ENCODE assay signal across 10 mouse cellular contexts in genomic region chr7:44744270-44744669, GRCm38 (mm10). TPM values are rescaled to one million over a fixed set of nuclear protein-coding genes. Genes with fewer than 3 reads are reported as not detected.
A peak's percentile ranks its signal among the peaks of the same experiment; 100 is the strongest.
DNase-seq lines count a peak whose midpoint lies in the region; ATAC-seq and TF ChIP-seq lines count a peak whose summit lies in the region.
"Had no signal": no experiment of that assay in that cellular context is flagged by ENCODE, and none has a peak within 500 bp of the region (broad histone marks: within the 10 kb centered on the region; RNA-seq: fewer than 3 reads in every experiment).

No protein-coding gene starts in this region.

- peak overlapping the region; percentile 65 for H3K9ac ChIP-seq in midbrain, embryonic 11.5 days (ENCODE audit: low read length)

- no peak for TF ChIP-seq CTCF in E14TG2a.4 (conservative IDR thresholded peaks at IDR 0.05; ENCODE audit: low read length)

- peak; percentile 40 for DNase-seq in ES-CJ7 (ENCODE audit: low read depth, low spot score)
- DNase-seq in hindbrain, embryonic 10.5 days (ENCODE audit: low spot score), result no peak
- DNase-seq in midbrain, embryonic 11.5 days (ENCODE audit: low spot score, missing footprints), result peak; percentile 82
- no peak for DNase-seq in layer of hippocampus, adult 8-10 months (ENCODE audit: low spot score in 2 of 2)
- DNase-seq in spleen, adult 18-20 months, result no peak
- no peak for DNase-seq in cerebellum, adult 9-10 months
- DNase-seq: kidney, adult 2 months; lung, adult 18-20 months had no signal

- peaks cover 64% of the 10 kb centered on the region for H3K4me1 ChIP-seq in E14TG2a.4 (replicated peaks; ENCODE audit: low read depth, low read length)
- H3K4me1 ChIP-seq in hindbrain, embryonic 10.5 days (replicated peaks), result peaks cover 32% of the 10 kb centered on the region
- H3K4me1 ChIP-seq in midbrain, embryonic 11.5 days (ENCODE audit: control insufficient read depth, insufficient read depth, low read length), result peaks cover 16% of the 10 kb centered on the region

- no peaks in the 10 kb centered on the region for H3K27me3 ChIP-seq in E14TG2a.4 (ENCODE audit: insufficient read depth, low read length)
- H3K27me3 ChIP-seq in hindbrain, embryonic 10.5 days (ENCODE audit: insufficient read depth, poor library complexity, severe bottlenecking), result no peaks in the 10 kb centered on the region
- H3K27me3 ChIP-seq in midbrain, embryonic 11.5 days (ENCODE audit: control insufficient read depth, insufficient read depth, low read length), result no peaks in the 10 kb centered on the region

- peaks cover 24% of the 10 kb centered on the region for H3K36me3 ChIP-seq in E14TG2a.4 (ENCODE audit: insufficient read depth, low read length)
- H3K36me3 ChIP-seq in hindbrain, embryonic 10.5 days, result 0 out of 2 replicates have a peak, but pooled peaks cover 3% of the 10 kb centered on the region
- H3K36me3 ChIP-seq in midbrain, embryonic 11.5 days (ENCODE audit: control insufficient read depth, insufficient read depth, low read length), result no peaks in the 10 kb centered on the region

- no peak for ATAC-seq in midbrain, embryonic 11.5 days (ENCODE audit: low FRiP score)

- 34% methylated on average over 9 of the region's 9 CpGs for WGBS in hindbrain, embryonic 10.5 days
- 29% methylated on average over 9 of the region's 9 CpGs for WGBS in midbrain, embryonic 11.5 days

- 0 out of 2 replicates have a peak overlapping the region, but pooled peaks have one; percentile 9 for H3K27ac ChIP-seq in hindbrain, embryonic 10.5 days
- no peak overlapping the region for H3K27ac ChIP-seq in midbrain, embryonic 11.5 days (ENCODE audit: low read depth, low read length)

- peak overlapping the region; percentile 63 for H3K4me2 ChIP-seq in midbrain, embryonic 11.5 days

- no peaks in the 10 kb centered on the region for H3K9me3 ChIP-seq in E14TG2a.4 (ENCODE audit: low read length)
- H3K9me3 ChIP-seq in hindbrain, embryonic 10.5 days, result no peaks in the 10 kb centered on the region
- H3K9me3 ChIP-seq in midbrain, embryonic 11.5 days (ENCODE audit: control insufficient read depth, low read length), result no peaks in the 10 kb centered on the region

- H3K4me3 ChIP-seq in E14TG2a.4 (replicated peaks; ENCODE audit: low read length), result peak overlapping the region; percentile 74
- peak overlapping the region; percentile 59 for H3K4me3 ChIP-seq in hindbrain, embryonic 10.5 days
- peak overlapping the region; percentile 32 for H3K4me3 ChIP-seq in midbrain, embryonic 11.5 days (ENCODE audit: low read depth, low read length)

RNA-seq across cellular contexts. Expression of gene Vrk3, which starts 3.9 kb away (rescaled TPM):
- 45.3 and 46.6 TPM in 2 replicates for polyA plus RNA-seq in hindbrain, embryonic 10.5 days (2016; fragmentation: Nextera tagmentation; extraction: Ambion mirVana)
- 41.7 and 43.4 TPM in 2 replicates for polyA plus RNA-seq in midbrain, embryonic 11.5 days (2014; fragmentation: Nextera tagmentation; extraction: Ambion mirVana)
- 10 to 100 TPM; 27.7 to 34.6 (median 33.7) TPM for total RNA-seq in layer of hippocampus, adult 8-10 months (2022)

RNA-seq across cellular contexts. Expression of gene Zfp473, which starts 6.6 kb away (rescaled TPM):
- polyA plus RNA-seq in hindbrain, embryonic 10.5 days (2016; fragmentation: Nextera tagmentation; extraction: Ambion mirVana), result 3.6 and 4.0 TPM in 2 replicates
- 2.7 and 4.3 TPM in 2 replicates for polyA plus RNA-seq in midbrain, embryonic 11.5 days (2014; fragmentation: Nextera tagmentation; extraction: Ambion mirVana)
- total RNA-seq in layer of hippocampus, adult 8-10 months (2022), result under 1 TPM; 0.31 to 0.70 (median 0.60) TPM

RNA-seq across cellular contexts. Expression of gene Izumo2, which starts 35.7 kb away (rescaled TPM):
- not detected in 2 replicates for polyA plus RNA-seq in hindbrain, embryonic 10.5 days (2016; fragmentation: Nextera tagmentation; extraction: Ambion mirVana)
- not detected in 2 replicates for polyA plus RNA-seq in midbrain, embryonic 11.5 days (2014; fragmentation: Nextera tagmentation; extraction: Ambion mirVana)
- total RNA-seq in layer of hippocampus, adult 8-10 months (2022), result not detected
- polyA plus RNA-seq: kidney, adult 2 months; urinary bladder, adult 2 months had no signal

Comparison
In these comparisons a context has a peak if more than half of its experiments do, and no peak if none do; other contexts are left out.
1. DNase-seq: peak in ES-CJ7 (single experiment) and midbrain, embryonic 11.5 days (single experiment); none in hindbrain, embryonic 10.5 days (single experiment), layer of hippocampus, adult 8-10 months (0 of 2), spleen, adult 18-20 months (0 of 2) and cerebellum, adult 9-10 months (single experiment).
2. Peak in every context shown above with its lines, with median percentiles within 50 percentile points of each other: H3K4me3 ChIP-seq.